Mouse (Mus musculus): ENCODE measurements around the gene Vmn1r53. TPM values are rescaled to one million over a fixed set of nuclear protein-coding genes. Genes with fewer than 3 reads are reported as not detected.

Gene Vmn1r53
- not detected for total RNA-seq (2023)

DNA sequence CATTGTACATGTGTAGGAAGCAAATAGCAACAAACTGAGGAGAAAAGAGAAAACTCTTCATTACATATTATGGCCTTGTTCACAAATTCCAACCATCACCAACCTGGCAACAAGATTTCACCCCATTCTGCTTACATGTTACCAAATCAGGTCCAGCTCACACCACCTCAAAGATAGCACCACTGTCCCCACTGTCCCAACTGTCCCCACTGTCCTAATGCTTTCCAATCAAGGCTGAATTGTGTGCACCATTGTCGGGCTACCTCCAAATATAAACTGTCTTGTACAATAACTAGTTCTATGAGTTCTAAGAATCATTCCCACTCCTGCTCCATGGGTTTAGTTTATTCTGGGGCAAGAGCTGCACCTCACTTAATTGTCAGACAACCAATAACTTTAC is at the start of gene Vmn1r53:
Gene Vmn1r53 (minus strand): TSS at position 101 of the 400 bp plus-strand sequence.

DNA sequence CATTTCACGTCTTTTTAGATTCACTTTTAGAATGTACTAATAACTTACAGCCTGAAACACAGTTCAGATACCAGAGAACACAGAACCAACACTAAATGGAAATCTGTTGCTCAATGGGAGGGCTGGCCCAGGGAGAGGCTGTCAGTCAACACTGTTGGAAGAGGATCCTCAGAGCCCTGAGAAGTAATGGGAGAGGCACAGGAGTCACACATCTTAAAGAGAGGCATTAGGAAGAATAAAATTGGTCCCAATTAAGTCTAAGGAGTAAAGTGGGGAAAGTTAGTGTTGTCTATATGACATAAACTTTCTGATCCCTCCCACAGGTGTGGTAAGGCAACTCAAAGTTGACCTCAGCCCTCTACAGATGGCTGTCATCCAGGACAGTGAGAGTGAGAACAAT is 21.8 kb upstream of the Vmn1r53 start, which contains the start of gene Vmn1r54:
Gene Vmn1r54 (plus strand): TSS at position 301 of the 400 bp plus-strand sequence.

DNA sequence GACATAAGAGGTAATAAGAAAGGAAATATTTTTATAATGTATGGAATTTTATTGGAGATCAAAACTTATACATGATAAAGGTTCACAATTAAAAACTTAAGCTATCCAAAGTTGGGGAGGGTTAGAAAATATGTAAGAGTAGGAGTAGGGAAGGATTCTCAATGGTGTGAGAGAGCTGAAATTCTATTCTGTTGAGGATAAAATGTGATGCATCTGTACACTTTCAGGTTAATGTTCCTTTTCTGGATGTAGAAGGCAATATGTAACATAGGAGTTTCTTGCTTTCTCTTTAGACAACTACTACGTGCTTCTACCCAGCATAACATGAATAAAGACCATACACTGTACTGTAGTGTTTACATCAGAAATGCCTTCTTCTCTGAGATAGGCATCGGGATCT is 21.7 kb downstream of the Vmn1r53 start, which contains the start of gene V1ra8:
Gene V1ra8 (plus strand): TSS at position 301 of the 400 bp plus-strand sequence.

DNA sequence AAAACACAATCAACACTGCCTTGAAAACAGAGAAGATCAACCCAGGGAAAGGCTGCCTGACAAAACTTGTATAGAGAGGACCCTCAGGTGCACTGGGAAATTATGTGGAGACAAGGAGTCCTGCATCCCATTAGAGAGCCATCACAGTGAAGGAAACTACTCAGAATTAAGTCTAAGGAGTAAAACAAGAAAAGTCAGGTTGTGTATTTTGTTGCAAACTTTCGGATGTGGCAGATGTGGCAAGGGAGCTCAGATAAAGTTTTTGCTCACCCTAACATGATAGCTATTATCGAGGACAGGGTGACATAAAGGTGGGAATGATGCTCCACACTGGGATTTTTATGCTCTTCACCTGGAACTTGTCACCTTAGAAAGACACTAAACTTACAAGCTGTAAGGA is 49.7 kb downstream of the Vmn1r53 start, which contains the start of gene Vmn1r52:
Gene Vmn1r52 (plus strand): TSS at position 301 of the 400 bp plus-strand sequence.

Other genes starting within 250 kb of the Vmn1r53 start
- not detected for gene Vmn1r47, start 208.3 kb downstream of the Vmn1r53 start, total RNA-seq (2023)
- not detected for gene Vmn1r48, start 187.6 kb downstream of the Vmn1r53 start, total RNA-seq (2023)
- not detected for gene Vmn1r49, start 145.9 kb downstream of the Vmn1r53 start, total RNA-seq (2023)
- gene Vmn1r50, start 123.0 kb downstream of the Vmn1r53 start, total RNA-seq (2023), result not detected
- not detected for gene Vmn1r51, start 101.8 kb downstream of the Vmn1r53 start, total RNA-seq (2023)
- not detected for gene Vmn1r52, start 49.6 kb downstream of the Vmn1r53 start, total RNA-seq (2023)
- gene V1ra8, start 21.6 kb downstream of the Vmn1r53 start, total RNA-seq (2023), result not detected
- not detected for gene Vmn1r54, start 21.9 kb upstream of the Vmn1r53 start, total RNA-seq (2023)
- gene BC048671, start 76.8 kb upstream of the Vmn1r53 start, total RNA-seq (2023), result not detected
- gene Chst13, start 100.7 kb upstream of the Vmn1r53 start, total RNA-seq (2023), result not detected
- not detected for gene Uroc1, start 108.8 kb upstream of the Vmn1r53 start, total RNA-seq (2023)
- gene Zxdc, start 145.1 kb upstream of the Vmn1r53 start, total RNA-seq (2023), result 10 to 100 TPM; 37.9 to 40.0 TPM
- gene Cfap100, start 204.4 kb upstream of the Vmn1r53 start, total RNA-seq (2023), result not detected
- gene Klf15, start 238.1 kb upstream of the Vmn1r53 start, total RNA-seq (2023), result not detected

All from T-cell, adult 66 days (primary cell).